7 mouse cellular contexts compared by ENCODE assay signal in genomic region chr6:47953191-47953726, GRCm38 (mm10). TPM values are rescaled to one million over a fixed set of nuclear protein-coding genes. Genes with fewer than 3 reads are reported as not detected.
DNase-seq lines count a peak whose midpoint lies in the region; ATAC-seq lines count a peak whose summit lies in the region.

Gene Zfp956, plus strand, starts transcription at chr6:47953390.

- WGBS in embryonic facial prominence, embryonic 11.5 days: under 1% methylated on average over 31 of the region's 31 CpGs
- 1% methylated on average over 31 of the region's 31 CpGs for WGBS in limb, embryonic 10.5 days
- WGBS in midbrain, embryonic 13.5 days: under 1% methylated on average over 31 of the region's 31 CpGs

- DNase-seq in adrenal gland, postnatal 14 days: peak; percentile 96
- peak; percentile 94 for DNase-seq in embryonic facial prominence, embryonic 11.5 days (ENCODE audit: low spot score)
- peak; percentile 95 for DNase-seq in kidney, adult 11 months
- DNase-seq in limb, embryonic 10.5 days (ENCODE audit: low spot score): peak; percentile 91
- DNase-seq in spleen, adult 12 weeks (ENCODE audit: low spot score): peak; percentile 92

- H3K27me3 ChIP-seq in embryonic facial prominence, embryonic 11.5 days (ENCODE audit: control insufficient read depth, insufficient read depth, low read length): no peaks in the 10 kb centered on the region
- H3K27me3 ChIP-seq in limb, embryonic 10.5 days (ENCODE audit: low read depth, poor library complexity, severe bottlenecking): no peaks in the 10 kb centered on the region; the same call in 1 of the 2 replicates
- 0 out of 2 replicates have a peak, but pooled peaks cover 3% of the 10 kb centered on the region for H3K27me3 ChIP-seq in midbrain, embryonic 13.5 days

- H3K36me3 ChIP-seq in embryonic facial prominence, embryonic 11.5 days (replicated peaks; ENCODE audit: control insufficient read depth, insufficient read depth, low read depth, low read length): no peaks in the 10 kb centered on the region; the same call in none of the 2 replicates
- H3K36me3 ChIP-seq in limb, embryonic 10.5 days: peaks cover 20% of the 10 kb centered on the region
- peaks cover 16% of the 10 kb centered on the region for H3K36me3 ChIP-seq in midbrain, embryonic 13.5 days

- H3K4me2 ChIP-seq in embryonic facial prominence, embryonic 11.5 days (ENCODE audit: low read depth, low read length): peak within 1 kb of the TSS; percentile 74
- peak within 1 kb of the TSS; percentile 78 for H3K4me2 ChIP-seq in midbrain, embryonic 13.5 days (replicated peaks)

- H3K4me1 ChIP-seq in embryonic facial prominence, embryonic 11.5 days (ENCODE audit: control insufficient read depth, insufficient read depth, low read length): no peaks in the 10 kb centered on the region
- peaks cover 13% of the 10 kb centered on the region for H3K4me1 ChIP-seq in limb, embryonic 10.5 days
- peaks cover 18% of the 10 kb centered on the region for H3K4me1 ChIP-seq in midbrain, embryonic 13.5 days (replicated peaks)

- H3K9ac ChIP-seq in embryonic facial prominence, embryonic 11.5 days (replicated peaks; ENCODE audit: low read length): peak within 1 kb of the TSS; percentile 67
- H3K9ac ChIP-seq in midbrain, embryonic 13.5 days (replicated peaks): peak within 1 kb of the TSS; percentile 82

- H3K9me3 ChIP-seq in embryonic facial prominence, embryonic 11.5 days (replicated peaks; ENCODE audit: control insufficient read depth, low read length): no peaks in the 10 kb centered on the region
- H3K9me3 ChIP-seq in limb, embryonic 10.5 days (replicated peaks): no peaks in the 10 kb centered on the region
- H3K9me3 ChIP-seq in midbrain, embryonic 13.5 days: no peaks in the 10 kb centered on the region

- H3K27ac ChIP-seq in embryonic facial prominence, embryonic 11.5 days (replicated peaks; ENCODE audit: low read depth, low read length): 0 out of 2 replicates have a peak within 1 kb of the TSS, but pooled peaks have one; percentile 28
- peak within 1 kb of the TSS; percentile 83 for H3K27ac ChIP-seq in limb, embryonic 10.5 days
- H3K27ac ChIP-seq in midbrain, embryonic 13.5 days: peak within 1 kb of the TSS; percentile 74

- H3K4me3 ChIP-seq in embryonic facial prominence, embryonic 11.5 days (ENCODE audit: low read depth, low read length): peak within 1 kb of the TSS; percentile 64
- peak within 1 kb of the TSS; percentile 74 for H3K4me3 ChIP-seq in limb, embryonic 10.5 days
- H3K4me3 ChIP-seq in midbrain, embryonic 13.5 days (replicated peaks): peak within 1 kb of the TSS; percentile 79

- peak; percentile 98 for ATAC-seq in embryonic facial prominence, embryonic 11.5 days (replicated peaks; ENCODE audit: insufficient number of reproducible peaks, low FRiP score, low TSS enrichment, low read depth)
- peak; percentile 98 for ATAC-seq in granulocyte monocyte progenitor cell, adult 5-6 weeks (replicated peaks; ENCODE audit: poor library complexity, severe bottlenecking)
- peak; percentile 100 for ATAC-seq in midbrain, embryonic 13.5 days

RNA-seq across cellular contexts. Expression of gene Zfp956, which starts in this region (rescaled TPM):
- total RNA-seq in adrenal gland, postnatal 14 days (2021): 5.8 and 10.1 TPM in 2 replicates
- polyA plus RNA-seq in embryonic facial prominence, embryonic 11.5 days (2014; fragmentation: Nextera tagmentation; extraction: Ambion mirVana): 7.2 and 8.0 TPM in 2 replicates
- total RNA-seq in granulocyte monocyte progenitor cell, adult 5-6 weeks (2014; fragmentation: Nextera tagmentation): 5.8 and 8.1 TPM in 2 replicates
- total RNA-seq in granulocyte monocyte progenitor cell, adult 5-6 weeks (2017): 7.5 and 7.8 TPM in 2 replicates
- polyA plus RNA-seq in limb, embryonic 10.5 days (2016; fragmentation: Nextera tagmentation; extraction: Ambion mirVana): 7.4 and 9.7 TPM in 2 replicates
- polyA plus RNA-seq in midbrain, embryonic 13.5 days (2015; fragmentation: Nextera tagmentation; extraction: Ambion mirVana): 13.9 and 14.6 TPM in 2 replicates

Comparison
In these comparisons a context has a peak if more than half of its experiments do, and no peak if none do; other contexts are left out.
1. Peak in every context shown above with its lines: DNase-seq, ATAC-seq, H3K4me3 ChIP-seq and H3K27ac ChIP-seq.
2. H3K27ac ChIP-seq: peak in every context shown above with its lines; median percentile 83 in limb, embryonic 10.5 days; 74 in midbrain, embryonic 13.5 days; 28 in embryonic facial prominence, embryonic 11.5 days.